Mouse (Mus musculus): ENCODE results near the gene Lpp. TPM values are rescaled to one million over a fixed set of nuclear protein-coding genes. Genes with fewer than 3 reads are reported as not detected.

Lpp gene
- polyA plus RNA-seq, 1 experiment from 2014 or later, result 107 TPM

GRCm38 (mm10) chr16:25041165-25041564, 647.9 kb downstream of the Lpp start:
- 91% methylated on average over 8 of the region's 8 CpGs for WGBS
- H3K36me3 ChIP-seq (ENCODE audit: control insufficient read depth, insufficient read depth, low read length), result no peaks in the 10 kb centered on the region
- ATAC-seq (ENCODE audit: insufficient number of reproducible peaks, insufficient read depth, low FRiP score, low read depth), result no peak

GRCm38 (mm10) chr16:25041855-25042529, 648.7 kb downstream of the Lpp start:
- H3K27me3 ChIP-seq (ENCODE audit: control insufficient read depth, insufficient read depth, low read length), result no peaks in the 10 kb centered on the region
- no peak overlapping the region for H3K4me2 ChIP-seq (replicated peaks; ENCODE audit: low read depth, low read length)
- ATAC-seq (ENCODE audit: insufficient number of reproducible peaks, insufficient read depth, low FRiP score, low read depth), result no peak
- H3K36me3 ChIP-seq (ENCODE audit: control insufficient read depth, insufficient read depth, low read length), result no peaks in the 10 kb centered on the region
- H3K9ac ChIP-seq (replicated peaks; ENCODE audit: low read depth, low read length), result no peak overlapping the region
- H3K4me1 ChIP-seq (ENCODE audit: control insufficient read depth, insufficient read depth, low read length), result peaks cover 10% of the 10 kb centered on the region
- H3K9me3 ChIP-seq (ENCODE audit: control insufficient read depth, low read depth, low read length), result no peaks in the 10 kb centered on the region
- 53% methylated on average over 5 of the region's 5 CpGs for WGBS
- peak overlapping the region; percentile 41; the same call in 1 of the 2 replicates for H3K27ac ChIP-seq (ENCODE audit: low read length)
- no peak overlapping the region for H3K4me3 ChIP-seq (ENCODE audit: low read depth, low read length)

More at GRCm38 (mm10) chr16:25041165-25041564, 647.9 kb downstream of the Lpp start:
- H3K27ac ChIP-seq (ENCODE audit: low read length), result no peak overlapping the region
- H3K9ac ChIP-seq (replicated peaks; ENCODE audit: low read depth, low read length), result no peak overlapping the region
- H3K4me1 ChIP-seq (ENCODE audit: control insufficient read depth, insufficient read depth, low read length), result peaks cover 10% of the 10 kb centered on the region
- H3K4me3 ChIP-seq (ENCODE audit: low read depth, low read length), result no peak overlapping the region
- no peaks in the 10 kb centered on the region for H3K9me3 ChIP-seq (ENCODE audit: control insufficient read depth, low read depth, low read length)
- H3K4me2 ChIP-seq (replicated peaks; ENCODE audit: low read depth, low read length), result no peak overlapping the region
- no peaks in the 10 kb centered on the region for H3K27me3 ChIP-seq (ENCODE audit: control insufficient read depth, insufficient read depth, low read length)

MicroRNA genes within 50 kb of the gene (microRNA counts, 519-probe panel; counts per million panel counts)
- 4,043 counts per million, percentile 79 among the panel's probes with 10 or more counts for microRNA mmu-miR-28

Small RNA genes lying within 50 kb of the gene (microRNA-seq; reads per million reads assigned to microRNA genes)
- gene Mir28a, result 1,485 reads per million, percentile 75 among the genes with 10 or more reads in this experiment
